Mouse (Mus musculus): ENCODE measurements around the gene Samd14.

Gene Samd14

DNA sequence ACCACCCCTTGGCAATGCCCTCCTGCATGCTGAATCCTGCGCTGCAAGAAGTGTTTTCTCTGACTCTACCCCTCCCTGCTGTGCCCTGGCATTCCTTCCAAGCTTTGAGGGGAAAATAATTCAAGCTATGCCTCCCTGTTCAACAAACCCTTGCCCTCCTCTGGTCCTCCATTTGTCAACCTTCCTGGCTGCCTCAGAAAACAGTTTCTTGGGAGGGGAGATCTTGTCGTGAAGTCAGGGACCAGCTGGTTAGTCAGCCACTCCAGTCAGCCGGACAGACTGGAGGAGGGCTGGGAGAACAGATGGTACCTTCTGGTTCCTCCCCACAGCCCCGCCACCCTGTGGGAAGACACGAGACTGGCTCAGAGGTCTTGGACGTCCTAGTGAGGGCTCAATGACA is 27.6 kb downstream of the Samd14 start:
- no peak for DNase-seq

- no peak for DNase-seq
Measured at GRCm38 (mm10) chr11:95038156-95038817, 28.6 kb downstream of the Samd14 start.

DNA sequence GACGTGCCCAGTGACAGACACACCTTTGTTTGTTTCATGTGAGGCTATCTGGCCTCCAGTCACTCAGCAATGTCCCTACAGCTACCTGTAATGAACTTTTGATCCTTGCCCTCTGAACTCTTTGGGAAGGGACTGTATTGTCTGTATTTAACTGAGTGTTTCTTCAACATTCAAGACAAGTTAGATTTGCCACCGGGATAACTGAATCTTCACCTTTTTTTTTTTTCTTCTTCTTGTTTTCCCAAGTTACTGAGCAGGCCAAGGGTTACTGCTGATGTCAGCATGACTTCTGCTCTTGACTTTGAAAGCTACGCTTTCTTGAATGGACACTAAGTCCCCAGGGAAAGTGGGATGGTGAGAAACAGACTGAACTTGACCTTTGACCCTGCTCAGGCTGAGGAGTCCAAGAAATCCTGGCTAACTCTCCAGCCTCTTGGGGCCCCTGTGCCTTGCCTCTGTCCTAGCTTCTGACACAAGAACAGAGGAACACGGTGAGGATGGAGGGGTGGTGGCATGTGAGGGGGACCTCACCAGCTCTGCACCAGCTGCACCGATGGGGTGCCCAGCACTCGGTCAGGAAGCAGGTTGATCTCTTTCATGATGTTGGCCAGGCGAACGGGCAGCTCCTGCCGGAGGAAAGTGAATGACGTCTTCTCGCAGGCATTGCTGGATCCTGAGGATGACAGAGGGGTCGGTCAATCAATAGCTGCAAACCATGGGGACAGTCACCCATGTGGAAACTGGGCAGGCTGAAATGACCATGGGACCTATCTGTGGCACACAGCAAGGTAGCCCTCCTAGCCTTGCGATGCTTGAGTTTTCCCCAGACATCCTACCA is 29.4 kb downstream of the Samd14 start:
- DNase-seq, result no peak

DNA sequence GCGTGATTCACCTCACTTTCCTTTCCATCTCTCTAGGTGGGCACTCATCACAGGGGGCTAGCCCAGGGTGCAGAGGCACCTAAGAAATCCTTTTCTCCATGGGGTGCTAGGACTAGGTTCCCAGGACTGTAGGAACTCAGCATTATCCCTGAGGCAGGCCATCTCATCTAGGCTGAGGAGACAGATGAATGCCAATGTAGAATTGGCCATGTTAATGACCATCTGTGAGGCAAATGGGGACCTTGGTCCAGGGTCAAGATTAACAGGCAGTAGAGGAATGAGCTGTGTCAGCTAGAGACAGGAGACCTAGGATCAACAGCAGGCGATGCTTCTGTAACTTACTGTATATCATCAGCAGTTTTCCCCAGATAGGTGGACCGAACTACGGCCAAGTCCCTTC is 30.1 kb downstream of the Samd14 start:
- DNase-seq, result no peak

DNA sequence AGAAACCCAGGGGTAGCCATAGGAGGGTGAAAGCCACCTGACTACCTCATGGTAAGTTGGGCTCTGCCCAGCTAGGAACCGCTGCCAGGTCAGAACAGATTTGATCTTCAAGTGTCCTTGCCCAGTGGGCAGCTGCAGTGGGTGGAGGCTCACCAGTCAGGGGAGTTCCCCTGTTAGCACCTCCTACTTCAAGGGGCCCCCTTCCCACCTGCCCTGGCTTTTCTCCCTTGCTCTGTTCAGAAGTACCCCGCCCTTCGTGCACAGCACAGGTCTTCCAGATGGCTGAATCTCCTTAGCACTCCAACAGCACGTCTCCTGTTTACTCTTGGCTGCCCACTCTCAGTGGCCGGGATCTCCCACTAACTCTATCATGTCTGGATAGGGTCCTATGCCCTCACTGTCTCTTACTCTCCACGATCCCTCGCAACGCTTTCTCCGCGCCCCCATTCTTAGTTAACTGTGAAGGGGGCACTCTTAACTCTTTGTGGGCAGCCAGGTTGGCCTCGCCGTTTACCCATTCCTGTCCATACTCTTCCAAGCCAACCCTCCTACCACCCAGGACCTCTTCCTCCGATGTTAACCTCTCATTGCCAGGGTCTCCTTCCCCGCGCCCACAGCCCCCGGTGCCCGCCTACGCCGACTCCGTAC is 30.9 kb downstream of the Samd14 start:
- DNase-seq, result peak; percentile 82 to 90

DNA sequence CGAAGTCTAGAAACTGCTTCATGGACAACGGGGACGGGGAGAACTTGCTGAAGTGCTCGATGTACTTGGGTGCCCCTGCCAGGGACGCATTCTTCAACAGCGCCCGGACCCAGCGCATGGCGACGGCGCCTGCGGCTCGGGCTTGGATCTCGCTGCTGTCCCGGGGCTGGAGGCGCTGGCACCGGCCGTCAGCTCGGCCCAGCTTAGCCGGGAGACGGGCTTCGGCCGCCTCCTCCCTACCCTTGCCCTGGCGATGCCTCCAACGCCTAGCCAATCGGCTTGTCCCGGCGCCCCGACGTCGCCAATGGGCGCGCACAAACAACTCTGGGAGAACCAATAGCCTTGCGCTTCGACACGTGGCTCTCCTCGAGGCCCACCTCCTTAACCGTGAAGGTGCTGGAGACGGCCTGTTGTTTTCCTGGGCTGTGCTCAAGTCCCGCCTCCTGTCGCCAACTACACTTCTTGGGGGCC is 31.5 kb downstream of the Samd14 start, which contains the start of gene Pdk2:
Gene Pdk2 (minus strand): TSS at position 216 of the 471 bp plus-strand sequence.
- DNase-seq, result peak; percentile 98

- DNase-seq, result peak; percentile 85 to 89
Measured at GRCm38 (mm10) chr11:95042096-95042495, 32.4 kb downstream of the Samd14 start.

DNA sequence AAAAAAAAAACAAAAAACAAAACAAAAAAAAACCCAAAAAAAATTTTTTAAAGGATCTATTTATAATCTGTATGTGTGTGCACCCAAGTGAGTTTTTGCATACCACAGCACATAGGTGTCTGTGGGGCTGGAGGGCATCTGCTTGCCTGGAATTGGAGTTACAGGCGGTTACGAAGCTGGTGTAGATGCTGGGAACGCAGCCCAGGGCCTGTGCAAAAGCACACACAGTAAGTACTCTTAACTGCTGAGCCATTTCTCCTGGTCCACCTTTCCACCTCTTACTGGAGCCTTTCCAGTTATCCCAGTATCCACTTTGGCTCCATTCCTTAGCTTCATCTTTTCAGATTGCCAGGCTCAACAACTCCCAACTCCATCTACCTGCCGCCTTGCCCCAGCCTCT is 33.4 kb downstream of the Samd14 start:
- no peak for DNase-seq

GRCm38 (mm10) chr11:95043608-95044007 is 33.9 kb downstream of the Samd14 start:
- DNase-seq, result no peak

- DNase-seq, result no peak
Measured at GRCm38 (mm10) chr11:95044185-95044870, 34.6 kb downstream of the Samd14 start.

DNA sequence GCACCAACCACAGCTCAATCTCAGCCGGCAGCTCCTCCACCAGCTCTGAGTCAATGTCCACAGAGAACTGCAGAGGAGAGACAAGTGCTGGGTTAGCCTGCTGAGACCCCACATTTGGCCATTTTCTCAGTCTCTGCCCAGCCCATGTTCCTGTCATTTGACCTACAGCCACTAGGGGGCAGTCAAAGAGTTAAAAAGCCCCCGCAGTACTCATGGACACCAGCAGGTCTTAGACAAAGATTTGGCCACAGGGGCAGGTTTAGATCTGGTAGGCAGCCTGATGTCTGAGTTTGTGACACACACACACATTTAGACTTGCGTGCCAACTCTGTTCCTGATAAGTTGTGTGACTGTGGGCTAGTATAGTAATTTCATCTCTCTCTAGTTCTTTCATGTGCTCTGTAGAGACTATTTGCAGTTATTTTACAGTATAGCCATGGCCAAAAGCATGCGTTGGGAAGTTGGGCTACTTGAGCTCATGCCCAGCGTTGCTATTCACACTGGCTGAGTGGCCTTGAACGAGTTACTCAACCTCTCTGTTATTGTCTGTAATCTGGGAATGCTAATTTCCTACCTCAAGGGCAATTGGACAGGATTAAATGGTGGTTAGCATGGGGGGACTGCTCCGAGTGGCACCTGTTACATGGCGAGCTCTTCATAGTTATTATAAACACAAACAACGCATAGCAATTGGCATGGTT is 37.5 kb downstream of the Samd14 start:
- peak; percentile 47 to 65 for DNase-seq

DNA sequence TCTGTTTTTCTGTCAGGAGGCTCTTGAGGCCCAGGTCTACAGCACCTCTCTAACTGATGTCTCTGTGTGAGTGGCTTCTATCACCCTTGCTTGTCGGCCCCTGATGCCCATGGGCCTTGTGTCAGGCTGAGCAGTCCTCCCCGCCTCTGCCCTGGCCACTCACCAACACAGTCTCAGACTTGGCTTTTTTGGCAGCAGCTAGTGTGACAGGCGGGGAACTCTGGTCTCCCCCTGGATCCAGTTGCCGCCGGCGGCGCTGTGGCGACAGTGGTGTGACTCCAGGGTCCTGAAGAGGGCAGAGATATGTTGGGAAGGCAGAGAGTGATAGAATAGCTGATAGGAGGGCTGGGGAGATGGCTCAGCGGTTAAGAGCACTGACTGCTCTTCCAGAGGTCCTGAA is 43.4 kb downstream of the Samd14 start:
- DNase-seq, result no peak

DNA sequence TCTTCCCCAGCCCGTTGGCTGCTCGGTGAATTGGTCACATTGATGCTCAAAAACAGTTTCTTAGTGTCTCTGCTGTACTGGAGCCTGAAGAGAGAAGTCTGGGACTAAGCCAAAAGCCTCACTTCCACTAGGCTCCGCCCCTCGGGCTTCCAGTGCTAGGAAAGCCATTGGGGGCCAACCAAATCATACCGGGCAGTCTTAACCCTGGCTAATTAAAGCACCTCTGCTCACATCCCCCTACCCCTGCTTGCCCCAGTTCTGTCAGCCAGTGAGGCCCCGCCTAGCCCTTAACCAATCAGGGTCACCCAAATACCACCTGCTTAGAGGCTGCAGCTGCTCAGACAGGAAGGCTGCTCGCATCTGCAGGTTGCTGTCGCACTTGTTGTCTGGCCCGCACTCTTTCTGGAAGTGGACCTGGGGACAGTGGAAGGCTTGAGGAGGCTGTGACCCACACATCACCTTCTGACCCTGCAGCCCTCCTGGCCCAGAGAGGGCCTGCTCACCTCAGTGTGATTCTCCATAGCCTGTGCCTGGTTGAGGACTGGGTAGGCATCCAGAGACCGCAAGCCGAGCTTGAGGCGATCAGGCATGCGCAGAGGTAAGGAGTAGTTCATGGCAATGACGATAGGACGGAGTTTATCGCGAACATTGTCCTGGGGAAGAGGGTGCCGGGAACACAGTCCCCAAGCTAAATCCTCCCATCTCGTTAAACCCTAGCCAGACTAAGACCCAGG is 47.3 kb downstream of the Samd14 start:
- no peak for DNase-seq

- no peak for DNase-seq
Measured at GRCm38 (mm10) chr11:95069226-95069957, 59.7 kb downstream of the Samd14 start.

GRCm38 (mm10) chr11:95070140-95071107 is 60.7 kb downstream of the Samd14 start:
- DNase-seq, result no peak

DNA sequence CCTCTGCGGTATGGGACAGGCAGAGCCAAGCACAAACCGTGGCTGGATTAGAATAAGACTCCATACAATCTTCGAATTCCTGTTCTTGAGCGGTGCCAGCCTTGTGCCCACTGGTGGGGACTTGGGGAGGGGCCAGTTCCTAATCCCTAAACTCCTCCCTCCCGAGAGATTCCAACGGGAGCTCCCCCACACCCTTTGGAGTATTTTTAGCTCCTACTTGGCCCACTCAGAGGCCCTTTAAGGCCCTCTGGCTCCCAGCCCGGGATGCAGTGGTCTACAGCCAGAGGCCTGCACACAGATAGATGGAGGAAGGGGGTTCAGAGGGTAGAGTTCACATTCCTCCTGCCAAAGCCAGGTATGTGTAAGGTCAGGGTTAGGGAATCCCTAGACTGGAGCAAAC is 61.6 kb downstream of the Samd14 start:
- peak; percentile 70 to 81 for DNase-seq

GRCm38 (mm10) chr11:95072136-95072535 is 62.5 kb downstream of the Samd14 start:
- no peak for DNase-seq

GRCm38 (mm10) chr11:95072804-95073203 is 63.1 kb downstream of the Samd14 start:
- DNase-seq, result peak; percentile 81 to 88

DNA sequence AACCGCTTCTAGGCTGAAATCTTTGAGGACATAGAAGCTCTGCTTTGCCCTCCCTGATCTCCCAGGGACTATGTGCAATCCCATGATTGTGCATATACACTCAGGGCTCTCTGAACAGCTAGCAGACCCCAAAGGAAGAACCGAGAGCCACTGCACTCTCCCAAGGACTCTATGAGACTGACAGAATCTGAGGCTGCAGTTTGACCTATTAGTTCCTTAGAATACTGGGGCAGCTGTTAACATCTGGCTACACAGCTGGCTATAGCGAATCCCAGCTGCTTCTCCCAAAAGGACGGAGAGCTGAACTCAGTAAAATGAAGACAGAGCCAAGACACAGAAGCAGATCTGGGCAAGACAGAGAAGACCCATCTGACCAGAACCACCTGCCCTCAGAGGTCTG is 64.2 kb downstream of the Samd14 start:
- DNase-seq, result no peak

- no peak for DNase-seq
Measured at GRCm38 (mm10) chr11:95074694-95075093, 65.0 kb downstream of the Samd14 start.

Data from lung, adult 18-20 months (tissue).